Mouse (Mus musculus): ENCODE measurements at regions not wholly inside any gene's neighbourhood (a gene's known extent, or its start where the extent isn't known, plus 50 kb on each side); places are given as distances from the start of the nearest gene placed in this dataset.

GRCm38 (mm10) chr12:99067962-99068361 is 147.6 kb downstream of the Ttc8 start:
- no peak for TF ChIP-seq CTCF (IDR thresholded peaks at IDR 0.05; ENCODE audit: low read depth, low read length)
- no peak for TF ChIP-seq POLR2A (IDR thresholded peaks at IDR 0.05; ENCODE audit: borderline replicate concordance, low read depth, low read length)

Data from bone marrow macrophage, adult 2 months (primary cell).